Mouse (Mus musculus): ENCODE measurements around the gene Gm4301.
"Not testable (repeated sequence)": the region's sequence is repeated elsewhere in the genome, so short reads cannot be mapped to it uniquely, and the experiment has no call there.

The Gm4301 gene

GRCm38 (mm10) chr10:100335376-100335775 is at the start of gene Gm4301:
TSS of gene Gm4301 (plus strand) at chr10:100335676.
- DNase-seq (ENCODE audit: low spot score in 2 of 2) = not testable (repeated sequence)

DNA sequence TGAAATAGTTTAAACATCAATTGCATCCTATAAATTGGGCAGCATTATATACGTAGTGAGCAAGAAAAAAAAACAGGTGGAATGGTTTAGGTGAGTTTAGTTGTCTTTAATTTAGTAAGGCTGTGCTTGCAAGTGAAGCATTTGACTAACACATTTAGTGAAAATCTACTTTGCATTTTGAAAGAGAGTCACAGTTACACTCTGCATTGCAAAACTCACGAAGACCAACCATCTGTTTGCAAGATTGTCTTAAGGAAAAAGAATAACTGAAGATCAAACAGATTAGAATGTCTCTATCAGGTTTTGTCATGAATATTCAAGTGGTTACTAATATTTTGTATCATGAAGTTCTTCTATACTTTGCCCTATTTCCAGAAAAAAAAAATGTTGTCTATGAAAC is 39.4 kb upstream of the Gm4301 start:
- DNase-seq (ENCODE audit: low spot score in 2 of 2) = no peak

GRCm38 (mm10) chr10:100300106-100300505 is 35.4 kb upstream of the Gm4301 start:
- DNase-seq (ENCODE audit: low spot score in 2 of 2) = not testable (repeated sequence)

- DNase-seq (ENCODE audit: low spot score in 2 of 2) = not testable (repeated sequence)
These were observed 5.1 kb downstream of the Gm4301 start, which contains the start of gene Gm4302 for GRCm38 (mm10) chr10:100340536-100340935. TSS of gene Gm4302 (plus strand) at chr10:100340836.

DNA sequence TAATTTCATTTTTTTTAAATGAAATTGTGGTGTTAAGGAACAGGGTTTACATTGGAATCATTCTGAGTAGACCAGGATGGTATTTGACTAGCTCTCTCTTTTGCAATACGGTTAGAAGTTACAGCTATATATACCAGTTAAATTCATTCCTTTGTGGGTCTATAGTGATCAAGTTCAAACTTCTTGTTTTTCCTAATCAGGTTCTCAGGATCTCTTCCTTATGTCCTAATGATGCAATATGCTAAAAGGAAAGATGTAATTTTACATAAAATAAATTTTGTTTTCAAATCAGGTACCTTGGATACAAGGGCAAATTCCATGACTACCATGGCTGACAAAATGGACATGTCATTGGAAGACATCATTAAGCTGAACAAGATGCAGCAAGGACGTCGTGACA is 10.2 kb downstream of the Gm4301 start, which contains the start of gene Gm4303:
Gene Gm4303, plus strand, starts transcription at position 301 of the 400 bp plus-strand sequence.
- not testable (repeated sequence) for DNase-seq (ENCODE audit: low spot score in 2 of 2)

- not testable (repeated sequence) for DNase-seq (ENCODE audit: low spot score in 2 of 2)
These were observed 15.3 kb downstream of the Gm4301 start, which contains the start of gene Gm4305 for GRCm38 (mm10) chr10:100350793-100351192. TSS of gene Gm4305 (plus strand) at chr10:100351093.

DNA sequence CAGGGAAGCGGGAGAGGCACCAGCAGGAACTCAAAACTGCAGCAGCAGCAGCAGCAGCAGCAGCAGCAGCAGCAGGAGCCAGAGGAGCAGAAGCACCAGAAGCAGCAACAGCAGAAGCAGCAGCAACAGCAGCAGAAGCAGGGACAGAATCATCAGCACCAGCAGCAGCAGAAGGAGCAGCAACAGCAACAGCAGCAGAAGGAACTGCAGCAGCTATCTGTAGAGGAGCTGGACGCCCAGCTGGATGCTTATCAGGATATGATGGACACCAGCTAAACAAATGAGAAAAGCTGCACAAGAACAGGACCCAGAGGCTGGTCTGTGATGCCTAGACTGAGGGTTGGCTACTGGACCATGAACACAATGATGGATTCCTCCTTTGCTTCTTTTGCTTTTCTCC is 21.4 kb downstream of the Gm4301 start:
- DNase-seq (ENCODE audit: low spot score in 2 of 2) = peak; percentile 23 to 68

GRCm38 (mm10) chr10:100361038-100361437 is 25.6 kb downstream of the Gm4301 start, which contains the start of gene Gm4307:
TSS of gene Gm4307 (plus strand) at chr10:100361338.
- not testable (repeated sequence) for DNase-seq (ENCODE audit: low spot score in 2 of 2)

DNA sequence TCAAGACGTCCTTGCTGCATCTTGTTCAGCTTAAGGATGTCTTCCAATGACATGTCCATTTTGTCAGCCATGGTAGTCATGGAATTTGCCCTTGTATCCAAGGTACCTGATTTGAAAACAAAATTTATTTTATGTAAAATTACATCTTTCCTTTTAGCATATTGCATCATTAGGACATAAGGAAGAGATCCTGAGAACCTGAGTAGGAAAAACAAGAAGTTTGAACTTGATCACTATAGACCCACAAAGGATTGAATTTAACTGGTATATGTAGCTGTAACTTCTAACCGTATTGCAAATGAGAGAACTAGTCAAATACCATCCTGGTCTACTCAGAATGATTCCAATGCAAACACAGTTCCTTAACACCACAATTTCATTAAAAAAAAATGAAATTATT is 47.0 kb downstream of the Gm4301 start, which contains the start of gene Gm4312:
Gene Gm4312, minus strand, starts transcription at position 101 of the 400 bp plus-strand sequence.
- not testable (repeated sequence) for DNase-seq (ENCODE audit: low spot score in 2 of 2)

All from spleen, postnatal 4 days (tissue).